Mouse (Mus musculus): ENCODE data around the gene Sec1. TPM values are rescaled to one million over a fixed set of nuclear protein-coding genes. Genes with fewer than 3 reads are reported as not detected.
A peak's percentile ranks its signal among the peaks of the same experiment; 100 is the strongest.

The Sec1 gene
- polyA plus RNA-seq, 1 experiment from 2014 or later: 1.1 TPM

- H3K27me3 ChIP-seq: no peaks in the 10 kb centered on the region
- peaks cover 55% of the 10 kb centered on the region for H3K4me1 ChIP-seq
- no peaks in the 10 kb centered on the region for H3K9me3 ChIP-seq (replicated peaks)
- peaks cover 35% of the 10 kb centered on the region for H3K36me3 ChIP-seq
- H3K4me3 ChIP-seq: no peak overlapping the region
- WGBS: 32% methylated on average over 6 of the region's 6 CpGs
- 0 out of 2 replicates have a peak, but pooled peaks have one; percentile 2 for ATAC-seq (ENCODE audit: low FRiP score)
- H3K4me2 ChIP-seq (replicated peaks): peak overlapping the region; percentile 94; the same call in 1 of the 2 replicates
- H3K9ac ChIP-seq: no peak overlapping the region
- H3K27ac ChIP-seq: peak overlapping the region; percentile 69
Measured at GRCm38 (mm10) chr7:45709036-45709435, 14.8 kb upstream of the Sec1 start.

- Histone ChIP-seq H3K4me1 (peaks cover 60% of the 10 kb centered on the region), H3K36me3 (peaks cover 31% of the 10 kb centered on the region), H3K4me2 (replicated peaks) (peak overlapping the region; percentile 94), H3K27me3 (no peaks in the 10 kb centered on the region), H3K9me3 (replicated peaks) (no peaks in the 10 kb centered on the region), H3K9ac (no peak overlapping the region), H3K27ac (peak overlapping the region; percentile 49), H3K4me3 (no peak overlapping the region)
- WGBS: 47% methylated on average over 13 of the region's 13 CpGs
- no peak for ATAC-seq (ENCODE audit: low FRiP score)
Measured at GRCm38 (mm10) chr7:45708221-45708761, 14.1 kb upstream of the Sec1 start.

GRCm38 (mm10) chr7:45707375-45707967, 13.3 kb upstream of the Sec1 start:
- ATAC-seq (ENCODE audit: low FRiP score): no peak

GRCm38 (mm10) chr7:45706721-45707241, 12.6 kb upstream of the Sec1 start:
- H3K9ac ChIP-seq: peak overlapping the region; percentile 78
- H3K4me1 ChIP-seq: peaks cover 67% of the 10 kb centered on the region
- ATAC-seq (ENCODE audit: low FRiP score): no peak
- no peaks in the 10 kb centered on the region; the same call in none of the 2 replicates for H3K27me3 ChIP-seq
- H3K27ac ChIP-seq: peak overlapping the region; percentile 49
- peak overlapping the region; percentile 94 for H3K4me2 ChIP-seq (replicated peaks)
- H3K36me3 ChIP-seq: peaks cover 16% of the 10 kb centered on the region
- peak overlapping the region; percentile 55 for H3K4me3 ChIP-seq
- under 1% methylated on average over 37 of the region's 45 CpGs for WGBS
- no peaks in the 10 kb centered on the region for H3K9me3 ChIP-seq (replicated peaks)

More at GRCm38 (mm10) chr7:45707375-45707967, 13.3 kb upstream of the Sec1 start:
- Histone ChIP-seq H3K4me1 (peaks cover 66% of the 10 kb centered on the region), H3K36me3 (peaks cover 23% of the 10 kb centered on the region), H3K9ac (peak overlapping the region; percentile 36; the same call in 1 of the 2 replicates), H3K9me3 (replicated peaks) (no peaks in the 10 kb centered on the region), H3K4me3 (peak overlapping the region; percentile 55), H3K4me2 (replicated peaks) (peak overlapping the region; percentile 94), H3K27ac (peak overlapping the region; percentile 49), H3K27me3 (no peaks in the 10 kb centered on the region; the same call in 1 of the 2 replicates)
- WGBS: under 1% methylated on average over 27 of the region's 27 CpGs

- H3K9ac ChIP-seq: peak overlapping the region; percentile 78
- H3K4me1 ChIP-seq: peaks cover 76% of the 10 kb centered on the region
- H3K4me3 ChIP-seq: peak overlapping the region; percentile 55
- WGBS: 0% methylated on average over 7 of the region's 7 CpGs
- peak overlapping the region; percentile 70; the same call in 1 of the 2 replicates for H3K27ac ChIP-seq
- no peaks in the 10 kb centered on the region; the same call in none of the 2 replicates for H3K27me3 ChIP-seq
- no peak for ATAC-seq (ENCODE audit: low FRiP score)
- peak overlapping the region; percentile 94 for H3K4me2 ChIP-seq (replicated peaks)
- H3K36me3 ChIP-seq: peaks cover 7% of the 10 kb centered on the region
- H3K9me3 ChIP-seq (replicated peaks): no peaks in the 10 kb centered on the region
Measured at GRCm38 (mm10) chr7:45705873-45706281, 11.7 kb upstream of the Sec1 start.

GRCm38 (mm10) chr7:45705443-45705864, 11.3 kb upstream of the Sec1 start:
- ATAC-seq (ENCODE audit: low FRiP score): peak; percentile 1; the same call in 1 of the 2 replicates
- Histone ChIP-seq H3K9me3 (replicated peaks) (no peaks in the 10 kb centered on the region), H3K9ac (peak overlapping the region; percentile 49), H3K4me2 (replicated peaks) (peak overlapping the region; percentile 94), H3K4me3 (peak overlapping the region; percentile 55), H3K36me3 (peaks cover 3% of the 10 kb centered on the region), H3K27ac (peak overlapping the region; percentile 70), H3K4me1 (peaks cover 80% of the 10 kb centered on the region), H3K27me3 (peaks cover 2% of the 10 kb centered on the region)
- WGBS: under 1% methylated on average over 21 of the region's 21 CpGs

- Histone ChIP-seq H3K27ac (peak within 1 kb of the TSS; percentile 91), H3K36me3 (no peaks in the 10 kb centered on the region), H3K9ac (peak within 1 kb of the TSS; percentile 66), H3K4me3 (peak within 1 kb of the TSS; percentile 55), H3K27me3 (peaks cover 8% of the 10 kb centered on the region), H3K4me2 (replicated peaks) (peak within 1 kb of the TSS; percentile 94), H3K4me1 (peaks cover 81% of the 10 kb centered on the region), H3K9me3 (replicated peaks) (no peaks in the 10 kb centered on the region)
- WGBS: under 1% methylated on average over 36 of the region's 36 CpGs
- ATAC-seq (ENCODE audit: low FRiP score): peak; percentile 83
Measured at GRCm38 (mm10) chr7:45704730-45705442, 10.7 kb upstream of the Sec1 start, which contains the start of gene Dbp. Gene Dbp, plus strand, starts transcription at chr7:45705088.

- Histone ChIP-seq H3K27me3 (peaks cover 16% of the 10 kb centered on the region), H3K4me2 (replicated peaks) (peak overlapping the region; percentile 94), H3K36me3 (no peaks in the 10 kb centered on the region), H3K9ac (peak overlapping the region; percentile 66), H3K27ac (peak overlapping the region; percentile 91), H3K4me1 (peaks cover 81% of the 10 kb centered on the region), H3K4me3 (peak overlapping the region; percentile 55), H3K9me3 (replicated peaks) (no peaks in the 10 kb centered on the region)
- WGBS: 2% methylated on average over 13 of the region's 13 CpGs
- ATAC-seq (ENCODE audit: low FRiP score): peak; percentile 55
Measured at GRCm38 (mm10) chr7:45704046-45704559, 9.9 kb upstream of the Sec1 start.

- no peaks in the 10 kb centered on the region for H3K36me3 ChIP-seq
- no peaks in the 10 kb centered on the region for H3K9me3 ChIP-seq (replicated peaks)
- H3K27ac ChIP-seq: peak overlapping the region; percentile 91
- no peak for ATAC-seq (ENCODE audit: low FRiP score)
- H3K27me3 ChIP-seq: peaks cover 21% of the 10 kb centered on the region
- peaks cover 75% of the 10 kb centered on the region for H3K4me1 ChIP-seq
- H3K4me2 ChIP-seq (replicated peaks): peak overlapping the region; percentile 94
- H3K9ac ChIP-seq: peak overlapping the region; percentile 66
- WGBS: 43% methylated on average over 12 of the region's 12 CpGs
- peak overlapping the region; percentile 55 for H3K4me3 ChIP-seq
Measured at GRCm38 (mm10) chr7:45703521-45704033, 9.4 kb upstream of the Sec1 start.

GRCm38 (mm10) chr7:45702809-45703520, 8.8 kb upstream of the Sec1 start:
- Histone ChIP-seq H3K9ac (peak overlapping the region; percentile 66), H3K4me1 (peaks cover 69% of the 10 kb centered on the region), H3K4me2 (replicated peaks) (peak overlapping the region; percentile 94), H3K4me3 (peak overlapping the region; percentile 55; the same call in 1 of the 2 replicates), H3K27ac (peak overlapping the region; percentile 91), H3K36me3 (no peaks in the 10 kb centered on the region), H3K9me3 (replicated peaks) (no peaks in the 10 kb centered on the region), H3K27me3 (peaks cover 25% of the 10 kb centered on the region)
- no peak for ATAC-seq (ENCODE audit: low FRiP score)
- 87% methylated on average over 17 of the region's 17 CpGs for WGBS

GRCm38 (mm10) chr7:45702316-45702715, 8.1 kb upstream of the Sec1 start:
- Histone ChIP-seq H3K9ac (no peak overlapping the region), H3K4me3 (no peak overlapping the region), H3K36me3 (no peaks in the 10 kb centered on the region), H3K27me3 (peaks cover 28% of the 10 kb centered on the region), H3K4me2 (replicated peaks) (no peak overlapping the region), H3K27ac (no peak overlapping the region), H3K4me1 (peaks cover 63% of the 10 kb centered on the region), H3K9me3 (replicated peaks) (no peaks in the 10 kb centered on the region)
- WGBS: 88% methylated on average over 11 of the region's 11 CpGs
- no peak for ATAC-seq (ENCODE audit: low FRiP score)

Data from hindbrain, embryonic 12.5 days (tissue).